Mouse (Mus musculus): ENCODE results near the gene Tnrc6a.

Tnrc6a gene

GRCm38 (mm10) chr7:123124735-123125181 lies 1.1 kb downstream of the Tnrc6a start:
- no peak for DNase-seq (ENCODE audit: low spot score in 2 of 2)

GRCm38 (mm10) chr7:123126056-123126455 lies 2.4 kb downstream of the Tnrc6a start:
- DNase-seq (ENCODE audit: low spot score in 2 of 2) = no peak

- DNase-seq (ENCODE audit: low spot score in 2 of 2) = no peak
These were observed 3.6 kb downstream of the Tnrc6a start for GRCm38 (mm10) chr7:123127301-123127700.

- DNase-seq (ENCODE audit: low spot score in 2 of 2) = no peak
These were observed 4.3 kb downstream of the Tnrc6a start for GRCm38 (mm10) chr7:123127981-123128380.

- DNase-seq (ENCODE audit: low spot score in 2 of 2) = no peak
These were observed 5.4 kb downstream of the Tnrc6a start for GRCm38 (mm10) chr7:123129061-123129460.

GRCm38 (mm10) chr7:123130198-123130597 lies 6.5 kb downstream of the Tnrc6a start:
- no peak for DNase-seq (ENCODE audit: low spot score in 2 of 2)

GRCm38 (mm10) chr7:123132401-123132800 lies 8.7 kb downstream of the Tnrc6a start:
- no peak for DNase-seq (ENCODE audit: low spot score in 2 of 2)

GRCm38 (mm10) chr7:123134876-123135275 lies 11.2 kb downstream of the Tnrc6a start:
- no peak for DNase-seq (ENCODE audit: low spot score in 2 of 2)

- no peak for DNase-seq (ENCODE audit: low spot score in 2 of 2)
These were observed 12.0 kb downstream of the Tnrc6a start for GRCm38 (mm10) chr7:123135655-123136054.

GRCm38 (mm10) chr7:123138001-123138400 lies 14.3 kb downstream of the Tnrc6a start:
- DNase-seq (ENCODE audit: low spot score in 2 of 2) = no peak

GRCm38 (mm10) chr7:123146141-123146846 lies 22.6 kb downstream of the Tnrc6a start:
- no peak for DNase-seq (ENCODE audit: low spot score in 2 of 2)

- DNase-seq (ENCODE audit: low spot score in 2 of 2) = no peak
These were observed 24.1 kb downstream of the Tnrc6a start for GRCm38 (mm10) chr7:123147787-123148186.

- DNase-seq (ENCODE audit: low spot score in 2 of 2) = no peak
These were observed 25.2 kb downstream of the Tnrc6a start for GRCm38 (mm10) chr7:123148935-123149334.

GRCm38 (mm10) chr7:123162346-123162745 lies 38.7 kb downstream of the Tnrc6a start:
- DNase-seq (ENCODE audit: low spot score in 2 of 2) = no peak

GRCm38 (mm10) chr7:123167436-123167835 lies 43.8 kb downstream of the Tnrc6a start:
- no peak for DNase-seq (ENCODE audit: low spot score in 2 of 2)

- no peak for DNase-seq (ENCODE audit: low spot score in 2 of 2)
These were observed 45.9 kb downstream of the Tnrc6a start for GRCm38 (mm10) chr7:123169618-123170017.

- no peak for DNase-seq (ENCODE audit: low spot score in 2 of 2)
These were observed 48.4 kb downstream of the Tnrc6a start for GRCm38 (mm10) chr7:123172101-123172500.

- no peak for DNase-seq (ENCODE audit: low spot score in 2 of 2)
These were observed 53.5 kb downstream of the Tnrc6a start for GRCm38 (mm10) chr7:123177215-123177614.

- no peak for DNase-seq (ENCODE audit: low spot score in 2 of 2)
These were observed 58.4 kb downstream of the Tnrc6a start for GRCm38 (mm10) chr7:123181787-123182701.

- DNase-seq (ENCODE audit: low spot score in 2 of 2) = no peak
These were observed 61.2 kb downstream of the Tnrc6a start for GRCm38 (mm10) chr7:123184891-123185290.

GRCm38 (mm10) chr7:123186463-123186862 lies 62.8 kb downstream of the Tnrc6a start:
- no peak for DNase-seq (ENCODE audit: low spot score in 2 of 2)

- DNase-seq (ENCODE audit: low spot score in 2 of 2) = no peak
These were observed 63.6 kb downstream of the Tnrc6a start for GRCm38 (mm10) chr7:123187246-123187645.

GRCm38 (mm10) chr7:123188462-123188861 lies 64.8 kb downstream of the Tnrc6a start:
- DNase-seq (ENCODE audit: low spot score in 2 of 2) = no peak
